Mouse (Mus musculus): ENCODE data around the gene Nkiras2. TPM values are rescaled to one million over a fixed set of nuclear protein-coding genes. Genes with fewer than 3 reads are reported as not detected.
"Not testable (repeated sequence)": the region's sequence is repeated elsewhere in the genome, so short reads cannot be mapped to it uniquely, and the experiment has no call there.

Gene Nkiras2
- total and polyA plus RNA-seq, 3 experiments: 22.7 to 54.9 (median 40.4) TPM

DNA sequence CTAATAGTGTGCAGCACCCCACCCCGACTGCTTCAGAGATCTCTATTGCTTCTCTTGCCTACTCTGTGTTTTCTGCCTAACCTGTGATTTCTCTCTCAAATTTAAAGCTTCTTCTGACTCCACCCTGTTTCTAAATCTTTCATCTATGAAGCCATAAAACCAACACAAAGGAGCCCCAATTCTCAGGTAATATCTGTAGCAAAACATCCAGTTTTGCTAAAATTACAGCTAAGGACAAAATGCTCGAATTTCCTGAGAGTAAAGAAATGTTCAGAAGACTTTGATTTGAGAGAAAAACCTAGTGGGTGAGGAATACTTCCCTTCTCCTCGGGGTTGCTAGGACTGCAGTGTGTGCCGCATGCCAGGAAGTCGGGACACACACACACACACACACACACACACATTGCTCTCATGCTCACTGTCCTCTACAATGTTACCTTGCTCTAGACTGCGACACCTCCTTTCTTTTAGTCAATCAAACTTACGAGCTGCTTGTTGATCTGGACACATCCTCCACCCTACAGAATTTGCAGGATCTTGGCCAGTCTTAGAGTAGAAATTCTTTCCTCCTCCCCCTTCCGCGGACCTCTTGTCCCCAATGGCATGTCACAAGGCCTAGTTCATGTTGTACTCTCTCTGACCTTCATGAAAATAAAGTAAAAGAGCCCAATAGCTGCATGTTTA is 8.9 kb upstream of the Nkiras2 start:
- Histone ChIP-seq H3K27me3 (ENCODE audit: insufficient read depth, low read length) (no peaks in the 10 kb centered on the region), H3K36me3 (replicated peaks) (peaks cover 88% of the 10 kb centered on the region), H3K9me3 (replicated peaks) (no peaks in the 10 kb centered on the region), H3K4me1 (ENCODE audit: insufficient read depth, low read depth, low read length) (peaks cover 27% of the 10 kb centered on the region), H3K4me3 (ENCODE audit: low read depth, low read length) (no peak overlapping the region)
- DNase-seq (ENCODE audit: low spot score) (no peak), ATAC-seq (ENCODE audit: extremely low read depth, insufficient number of reproducible peaks, low FRiP score, poor library complexity, severe bottlenecking) (no peak)
- TF ChIP-seq TAL1 (conservative IDR thresholded peaks at IDR 0.05; ENCODE audit: low read depth, low read length): no peak
- no peak for TF ChIP-seq GATA1 (IDR thresholded peaks at IDR 0.05; ENCODE audit: borderline replicate concordance, low read length)
- no peak for TF ChIP-seq POLR2AphosphoS5 (IDR thresholded peaks at IDR 0.05; ENCODE audit: insufficient replicate concordance, low read depth, low read length)
- no peak for TF ChIP-seq CTCF (IDR thresholded peaks at IDR 0.05; ENCODE audit: low read depth, low read length)
- TF ChIP-seq GATA2 (IDR thresholded peaks at IDR 0.05; ENCODE audit: borderline replicate concordance, low read depth, low read length): no peak

DNA sequence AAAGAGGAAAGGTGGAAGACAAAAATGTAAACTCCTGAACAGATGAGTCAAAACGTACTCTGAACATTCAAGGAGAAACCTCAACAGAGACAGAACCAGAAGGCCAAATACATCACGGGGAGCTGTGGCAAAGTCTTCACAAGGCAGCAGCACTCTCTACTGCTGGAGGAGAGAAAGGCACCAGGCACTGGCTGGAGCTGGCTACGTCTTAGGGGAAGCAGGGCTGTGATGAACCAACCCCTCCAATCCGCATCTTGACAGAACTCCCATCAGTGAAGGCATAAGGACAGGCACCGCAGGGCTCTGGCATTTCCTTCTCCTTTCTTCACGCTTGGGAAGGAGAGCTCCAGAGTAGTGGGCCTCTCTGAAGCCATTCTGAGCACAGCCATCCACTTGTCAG is 7.4 kb upstream of the Nkiras2 start:
- H3K4me3 ChIP-seq (ENCODE audit: low read depth, low read length): no peak overlapping the region
- DNase-seq (ENCODE audit: low spot score) (no peak), ATAC-seq (ENCODE audit: extremely low read depth, insufficient number of reproducible peaks, low FRiP score, poor library complexity, severe bottlenecking) (no peak)
- H3K27me3 ChIP-seq (ENCODE audit: insufficient read depth, low read length): no peaks in the 10 kb centered on the region
- no peak for TF ChIP-seq GATA1 (IDR thresholded peaks at IDR 0.05; ENCODE audit: borderline replicate concordance, low read length)
- peaks cover 85% of the 10 kb centered on the region for H3K36me3 ChIP-seq (replicated peaks)
- H3K9me3 ChIP-seq (replicated peaks): no peaks in the 10 kb centered on the region
- H3K4me1 ChIP-seq (ENCODE audit: insufficient read depth, low read depth, low read length): peaks cover 36% of the 10 kb centered on the region

DNA sequence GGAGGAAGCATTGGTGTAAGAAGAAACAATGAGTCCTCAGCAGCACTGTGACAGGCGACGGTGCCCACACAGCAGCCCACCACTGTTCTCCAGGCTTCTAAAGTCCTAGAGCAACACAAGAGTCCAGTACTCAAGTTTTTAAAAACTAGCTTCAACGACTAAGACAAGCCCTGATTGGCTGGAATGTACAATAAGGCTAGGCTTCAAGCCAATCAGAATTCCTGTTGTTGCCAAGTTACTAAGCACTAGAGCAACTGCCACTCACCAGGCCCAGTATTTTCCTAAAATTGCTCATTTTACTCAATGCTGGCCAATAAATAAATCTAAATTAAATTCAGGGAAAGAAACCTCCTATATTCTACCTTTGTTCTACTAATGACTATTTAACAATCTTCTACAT is 5.8 kb upstream of the Nkiras2 start:
- no peak for DNase-seq (ENCODE audit: low spot score)
- H3K9me3 ChIP-seq (replicated peaks): no peaks in the 10 kb centered on the region
- H3K27me3 ChIP-seq (ENCODE audit: insufficient read depth, low read length): no peaks in the 10 kb centered on the region
- H3K4me3 ChIP-seq (ENCODE audit: low read depth, low read length): no peak overlapping the region
- peaks cover 74% of the 10 kb centered on the region for H3K36me3 ChIP-seq (replicated peaks)
- ATAC-seq (ENCODE audit: extremely low read depth, insufficient number of reproducible peaks, low FRiP score, poor library complexity, severe bottlenecking): no peak
- H3K4me1 ChIP-seq (ENCODE audit: insufficient read depth, low read depth, low read length): peaks cover 47% of the 10 kb centered on the region
- TF ChIP-seq POLR2AphosphoS5 (IDR thresholded peaks at IDR 0.05; ENCODE audit: insufficient replicate concordance, low read depth, low read length) (no peak), CTCF (IDR thresholded peaks at IDR 0.05; ENCODE audit: low read depth, low read length) (no peak), GATA1 (IDR thresholded peaks at IDR 0.05; ENCODE audit: borderline replicate concordance, low read length) (no peak), TAL1 (conservative IDR thresholded peaks at IDR 0.05; ENCODE audit: low read depth, low read length) (no peak), GATA2 (IDR thresholded peaks at IDR 0.05; ENCODE audit: borderline replicate concordance, low read depth, low read length) (no peak)

DNA sequence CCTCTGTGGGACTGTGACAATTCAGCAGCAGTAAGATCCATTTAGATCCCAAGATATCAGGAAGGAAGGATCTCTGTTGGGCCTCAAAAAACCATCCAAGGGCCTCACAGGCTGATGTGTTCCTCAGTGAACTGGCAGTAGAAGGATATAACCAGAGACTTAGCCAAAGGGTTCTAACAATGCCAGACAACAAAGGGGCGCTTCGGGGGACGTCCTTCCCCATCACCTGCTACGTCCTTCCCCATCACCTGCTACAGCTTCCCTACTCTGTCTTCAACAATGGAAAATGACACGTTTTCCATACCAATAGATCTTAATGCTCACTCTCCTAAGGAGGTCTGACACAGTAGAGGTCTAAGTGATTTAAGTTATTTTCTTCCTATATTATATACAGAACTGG is 2.7 kb upstream of the Nkiras2 start:
- DNase-seq (ENCODE audit: low spot score): no peak
- Histone ChIP-seq H3K4me1 (ENCODE audit: insufficient read depth, low read depth, low read length) (peaks cover 54% of the 10 kb centered on the region), H3K4me3 (ENCODE audit: low read depth, low read length) (no peak overlapping the region), H3K36me3 (replicated peaks) (peaks cover 47% of the 10 kb centered on the region), H3K9me3 (replicated peaks) (no peaks in the 10 kb centered on the region), H3K27me3 (ENCODE audit: insufficient read depth, low read length) (no peaks in the 10 kb centered on the region)
- no peak for TF ChIP-seq GATA1 (IDR thresholded peaks at IDR 0.05; ENCODE audit: borderline replicate concordance, low read length)
- no peak for TF ChIP-seq POLR2AphosphoS5 (IDR thresholded peaks at IDR 0.05; ENCODE audit: insufficient replicate concordance, low read depth, low read length)
- ATAC-seq (ENCODE audit: extremely low read depth, insufficient number of reproducible peaks, low FRiP score, poor library complexity, severe bottlenecking): no peak

DNA sequence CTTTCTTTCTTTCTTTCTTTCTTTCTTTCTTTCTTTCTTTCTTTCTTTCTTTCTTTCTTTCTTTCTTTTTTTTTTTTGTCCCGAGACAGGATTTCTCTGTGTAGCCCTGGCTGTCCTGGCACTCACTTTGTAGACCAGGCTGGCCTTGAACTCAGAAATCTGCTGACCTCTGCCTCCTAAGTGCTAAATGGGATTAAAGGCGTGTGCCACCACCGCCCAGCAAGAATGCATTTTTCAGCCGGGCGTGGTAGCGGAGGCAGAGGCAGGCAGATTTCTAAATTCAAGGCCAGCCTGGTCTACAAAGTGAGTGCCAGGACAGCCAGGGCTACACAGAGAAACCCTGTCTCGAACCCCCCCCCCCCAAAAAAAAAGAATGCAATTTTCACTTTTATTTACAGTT is 2.2 kb upstream of the Nkiras2 start:
- H3K36me3 ChIP-seq (replicated peaks): peaks cover 45% of the 10 kb centered on the region
- H3K27me3 ChIP-seq (ENCODE audit: insufficient read depth, low read length); H3K9me3 ChIP-seq (replicated peaks); ATAC-seq (ENCODE audit: extremely low read depth, insufficient number of reproducible peaks, low FRiP score, poor library complexity, severe bottlenecking); DNase-seq (ENCODE audit: low spot score); H3K4me3 ChIP-seq (ENCODE audit: low read depth, low read length): not testable (repeated sequence)
- peaks cover 54% of the 10 kb centered on the region for H3K4me1 ChIP-seq (ENCODE audit: insufficient read depth, low read depth, low read length)

DNA sequence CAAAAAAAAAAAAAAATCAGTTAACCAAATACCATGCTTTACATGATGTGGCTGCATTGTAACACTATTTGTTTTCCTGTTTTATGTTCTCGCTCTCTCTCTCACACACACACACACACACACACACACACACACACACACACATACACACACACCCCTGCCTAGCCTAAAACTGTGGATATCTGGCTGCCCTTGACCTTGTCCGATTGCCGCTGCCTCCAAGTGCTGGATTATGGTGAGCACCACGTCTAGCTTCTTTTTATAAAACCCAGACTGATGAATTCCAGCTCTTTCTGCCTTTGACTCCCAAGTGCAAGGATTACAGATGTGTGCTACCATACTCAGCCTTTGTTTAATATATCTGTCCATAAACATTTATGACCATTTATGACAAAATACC is 1.6 kb upstream of the Nkiras2 start:
- ATAC-seq (ENCODE audit: extremely low read depth, insufficient number of reproducible peaks, low FRiP score, poor library complexity, severe bottlenecking) (no peak), DNase-seq (ENCODE audit: low spot score) (no peak)
- Histone ChIP-seq H3K36me3 (replicated peaks) (peaks cover 38% of the 10 kb centered on the region), H3K27me3 (ENCODE audit: insufficient read depth, low read length) (no peaks in the 10 kb centered on the region), H3K4me1 (ENCODE audit: insufficient read depth, low read depth, low read length) (peaks cover 52% of the 10 kb centered on the region), H3K4me3 (ENCODE audit: low read depth, low read length) (peak overlapping the region; percentile 44; the same call in 1 of the 2 replicates), H3K9me3 (replicated peaks) (no peaks in the 10 kb centered on the region)
- TF ChIP-seq TAL1 (conservative IDR thresholded peaks at IDR 0.05; ENCODE audit: low read depth, low read length): no peak
- TF ChIP-seq POLR2AphosphoS5 (IDR thresholded peaks at IDR 0.05; ENCODE audit: insufficient replicate concordance, low read depth, low read length): no peak
- no peak for TF ChIP-seq CTCF (IDR thresholded peaks at IDR 0.05; ENCODE audit: low read depth, low read length)
- TF ChIP-seq GATA2 (IDR thresholded peaks at IDR 0.05; ENCODE audit: borderline replicate concordance, low read depth, low read length): no peak
- no peak for TF ChIP-seq GATA1 (IDR thresholded peaks at IDR 0.05; ENCODE audit: borderline replicate concordance, low read length)

DNA sequence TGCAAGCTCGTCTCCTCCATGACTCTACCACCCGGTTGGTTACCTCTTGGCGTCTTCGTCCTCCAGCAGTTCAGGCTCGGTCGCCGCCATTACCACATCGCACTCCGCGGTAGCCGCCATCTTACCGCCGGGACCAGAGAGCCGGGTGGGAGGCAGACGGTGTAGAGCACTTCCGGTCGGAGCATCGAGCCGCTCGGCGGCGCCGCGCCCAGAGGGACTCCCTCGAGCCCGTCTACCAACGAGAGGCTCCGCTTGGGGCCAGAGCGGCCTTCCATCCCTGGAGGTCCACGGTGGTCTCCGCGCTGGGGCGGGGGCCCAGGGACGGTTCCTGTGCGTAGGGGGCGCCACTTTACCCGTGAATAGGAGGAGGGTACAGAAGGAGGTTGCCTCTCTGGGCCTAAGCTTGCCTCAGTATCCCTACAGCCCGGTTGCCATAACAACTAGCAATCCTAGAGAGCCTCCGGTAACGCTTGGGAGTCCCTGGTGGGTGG is 486 bp downstream of the Nkiras2 start:
- Histone ChIP-seq H3K9me3 (replicated peaks) (no peaks in the 10 kb centered on the region), H3K4me1 (ENCODE audit: insufficient read depth, low read depth, low read length) (peaks cover 55% of the 10 kb centered on the region), H3K27me3 (ENCODE audit: insufficient read depth, low read length) (no peaks in the 10 kb centered on the region), H3K4me3 (ENCODE audit: low read depth, low read length) (peak overlapping the region; percentile 99), H3K36me3 (replicated peaks) (peaks cover 34% of the 10 kb centered on the region)
- ATAC-seq (ENCODE audit: extremely low read depth, insufficient number of reproducible peaks, low FRiP score, poor library complexity, severe bottlenecking) (peak; percentile 58), DNase-seq (ENCODE audit: low spot score) (peak; percentile 96)
- TF ChIP-seq CTCF (IDR thresholded peaks at IDR 0.05; ENCODE audit: low read depth, low read length): no peak
- TF ChIP-seq GATA1 (IDR thresholded peaks at IDR 0.05; ENCODE audit: borderline replicate concordance, low read length): no peak
- TF ChIP-seq POLR2AphosphoS5 (IDR thresholded peaks at IDR 0.05; ENCODE audit: insufficient replicate concordance, low read depth, low read length): no peak
- no peak for TF ChIP-seq GATA2 (IDR thresholded peaks at IDR 0.05; ENCODE audit: borderline replicate concordance, low read depth, low read length)
- TF ChIP-seq TAL1 (conservative IDR thresholded peaks at IDR 0.05; ENCODE audit: low read depth, low read length): no peak

Measured in G1E (cell line).